Mouse (Mus musculus) CH12.LX (cell line): ENCODE measurements around the gene D130043K22Rik. TPM values are rescaled to one million over a fixed set of nuclear protein-coding genes. Genes with fewer than 3 reads are reported as not detected.
A peak's percentile ranks its signal among the peaks of the same experiment; 100 is the strongest.

ENCODE experiments used
- DNase-seq: peaks from one replicate; pipeline ENCODE4 v3.0.0-alpha.2; 2013; ENCODE audit errors: extremely low read depth
- H3K27ac ChIP-seq: 2 replicates; pipeline ENCODE4 v1.5.1; 2012; ENCODE audit warnings: low read depth, mild to moderate bottlenecking, control low read depth, moderate library complexity; ENCODE audit not compliant: insufficient read depth
- H3K27me3 ChIP-seq: replicated peaks from 2 replicates; pipeline ENCODE3; 2012; ENCODE audit warnings: inconsistent platforms
- H3K36me3 ChIP-seq, 2 experiments: replicated peaks in 1 of 2; 2 replicates each; pipeline versions ENCODE3 to v1.6.1; 2012; ENCODE audit warnings: inconsistent platforms in 1 of 2, low read length in 1 of 2, mild to moderate bottlenecking in 1 of 2, mixed read lengths in 1 of 2, moderate library complexity in 1 of 2; ENCODE audit not compliant: control insufficient read depth in 1 of 2, insufficient read depth in 1 of 2
- H3K4me1 ChIP-seq, 2 experiments: 2 replicates each; pipeline ENCODE4 v1.6.1; 2012; ENCODE audit warnings: inconsistent platforms in 1 of 2, moderate library complexity in 1 of 2; ENCODE audit not compliant: insufficient read depth in 2 of 2, control insufficient read depth in 1 of 2
- H3K4me2 ChIP-seq: 2 replicates; pipeline ENCODE4 v1.6.1; 2012; ENCODE audit warnings: low read depth, mild to moderate bottlenecking, control low read depth; ENCODE audit not compliant: poor library complexity, insufficient read depth, severe bottlenecking
- H3K4me3 ChIP-seq, 3 experiments: fragments of 150-350 bp in 1 of 3; sonication (generic) in 1 of 3; replicated peaks in 1 of 3; 2 replicates each; pipeline versions ENCODE3 to v1.5.1; 2011 to 2012; ENCODE audit warnings: low read depth in 2 of 3, low read length in 2 of 3, mild to moderate bottlenecking in 2 of 3, moderate library complexity in 2 of 3, control low read depth in 1 of 3, improper control_type of control experiment in 1 of 3, inconsistent platforms in 1 of 3, mixed read lengths in 1 of 3; ENCODE audit not compliant: poor library complexity in 1 of 3
- H3K79me2 ChIP-seq: replicated peaks from 2 replicates; pipeline ENCODE4 v1.6.1; 2012; ENCODE audit warnings: mild to moderate bottlenecking, moderate library complexity; ENCODE audit not compliant: control insufficient read depth, poor library complexity, insufficient read depth, severe bottlenecking; ENCODE audit errors: extremely low read depth
- H3K9ac ChIP-seq: 2 replicates; pipeline ENCODE4 v1.6.1; 2012; ENCODE audit warnings: low read depth, mild to moderate bottlenecking, control low read depth, moderate library complexity; ENCODE audit not compliant: insufficient read depth
- H3K9me3 ChIP-seq: replicated peaks from 2 replicates; pipeline ENCODE3; 2012; ENCODE audit warnings: low read length, inconsistent platforms, mixed read lengths
- CHD1 ChIP-seq: IDR thresholded peaks from 2 replicates; pipeline ENCODE4 v1.6.1; 2012; ENCODE audit warnings: low read depth, low read length, improper control_type of control experiment, inconsistent platforms
- CHD2 ChIP-seq: IDR thresholded peaks from 2 replicates; pipeline ENCODE4 v1.6.1; 2011; ENCODE audit warnings: low read length, improper control_type of control experiment
- E2F4 ChIP-seq: IDR thresholded peaks from 2 replicates; pipeline ENCODE4 v1.6.1; 2011; ENCODE audit warnings: low read depth, low read length, improper control_type of control experiment; ENCODE audit not compliant: insufficient replicate concordance
- ELF1 ChIP-seq: IDR thresholded peaks from 2 replicates; pipeline ENCODE4 v1.6.1; 2014; ENCODE audit warnings: low read depth, mild to moderate bottlenecking, inconsistent platforms, low read length, improper control_type of control experiment
- ETS1 ChIP-seq: conservative IDR thresholded peaks from 2 replicates; pipeline ENCODE4 v1.6.1; 2012; ENCODE audit warnings: low read depth, mild to moderate bottlenecking, inconsistent platforms, low read length, improper control_type of control experiment, moderate library complexity
- GABPA ChIP-seq: IDR thresholded peaks from 2 replicates; pipeline ENCODE4 v1.6.1; 2012; ENCODE audit warnings: low read depth, low read length, improper control_type of control experiment, inconsistent platforms; ENCODE audit not compliant: insufficient replicate concordance
- HCFC1 ChIP-seq: IDR thresholded peaks from 2 replicates; pipeline ENCODE4 v1.6.1; 2012; ENCODE audit warnings: low read depth, mild to moderate bottlenecking, inconsistent platforms, low read length, improper control_type of control experiment
- IRF4 ChIP-seq: IDR thresholded peaks from 2 replicates; pipeline ENCODE4 v1.6.1; 2014; ENCODE audit warnings: low read depth, mild to moderate bottlenecking, inconsistent platforms, low read length, improper control_type of control experiment
- JUN ChIP-seq: IDR thresholded peaks from 2 replicates; pipeline ENCODE4 v1.6.1; 2011; ENCODE audit warnings: low read depth, mild to moderate bottlenecking, low read length, improper control_type of control experiment, moderate library complexity; ENCODE audit not compliant: insufficient read depth
- JUND ChIP-seq: conservative IDR thresholded peaks from 2 replicates; pipeline ENCODE4 v1.6.1; 2011; ENCODE audit warnings: low read depth, low read length, improper control_type of control experiment
- MAFK ChIP-seq: IDR thresholded peaks from 2 replicates; pipeline ENCODE4 v1.6.1; 2011; ENCODE audit warnings: low read length, improper control_type of control experiment; ENCODE audit not compliant: insufficient replicate concordance
- MAZ ChIP-seq: IDR thresholded peaks from 2 replicates; pipeline ENCODE4 v1.6.1; 2012; ENCODE audit warnings: low read depth, mild to moderate bottlenecking, inconsistent platforms, low read length, improper control_type of control experiment, moderate library complexity
- MEF2A ChIP-seq: IDR thresholded peaks from 2 replicates; pipeline ENCODE4 v1.6.1; 2014; ENCODE audit warnings: low read depth, mild to moderate bottlenecking, inconsistent platforms, low read length, improper control_type of control experiment, borderline replicate concordance
- MYC ChIP-seq: IDR thresholded peaks from 2 replicates; pipeline ENCODE4 v1.6.1; 2011; ENCODE audit warnings: low read depth, mild to moderate bottlenecking, improper control_type of control experiment, low read length
- NELFE ChIP-seq: IDR thresholded peaks from 2 replicates; pipeline ENCODE4 v1.6.1; 2011; ENCODE audit warnings: low read depth, low read length, improper control_type of control experiment
- NRF1 ChIP-seq: IDR thresholded peaks from 2 replicates; pipeline ENCODE4 v1.6.1; 2014; ENCODE audit warnings: low read depth, mild to moderate bottlenecking, inconsistent platforms, low read length, improper control_type of control experiment, moderate library complexity
- PAX5 ChIP-seq: IDR thresholded peaks from 2 replicates; pipeline ENCODE4 v1.6.1; 2012; ENCODE audit warnings: low read length, inconsistent platforms, mixed read lengths
- POLR2AphosphoS2 ChIP-seq: IDR thresholded peaks from 2 replicates; pipeline ENCODE4 v1.6.1; 2011; ENCODE audit warnings: low read depth, low read length, improper control_type of control experiment
- RAD21 ChIP-seq: IDR thresholded peaks from 2 replicates; pipeline ENCODE4 v1.6.1; 2011; ENCODE audit warnings: low read depth, mild to moderate bottlenecking, low read length, improper control_type of control experiment, moderate library complexity
- RCOR1 ChIP-seq: conservative IDR thresholded peaks from 2 replicates; pipeline ENCODE4 v1.6.1; 2012; ENCODE audit warnings: low read depth, mild to moderate bottlenecking, inconsistent platforms, low read length, improper control_type of control experiment
- SIN3A ChIP-seq: IDR thresholded peaks from 2 replicates; pipeline ENCODE4 v1.6.1; 2012; ENCODE audit warnings: low read length, improper control_type of control experiment, inconsistent platforms
- ZMIZ1 ChIP-seq: IDR thresholded peaks from 2 replicates; pipeline ENCODE4 v1.6.1; 2012; ENCODE audit warnings: low read depth, mild to moderate bottlenecking, inconsistent platforms, low read length, improper control_type of control experiment
- ZNF384 ChIP-seq: IDR thresholded peaks from 2 replicates; pipeline ENCODE4 v1.6.1; 2012; ENCODE audit warnings: low read depth, low read length, improper control_type of control experiment, inconsistent platforms
- dilution Hi-C: fragments of 300-500 bp; cut with MboI; formaldehyde crosslinking; loops from 2 replicates; pipeline ENCODE4 v1.14.3; 2020; ENCODE audit warnings: low sequenced_read_pairs; ENCODE audit not compliant: extremely low pct_unique_long_range_greater_than_20kb, extremely low pct_ligation_motif_present
- in situ Hi-C: fragments of 300-500 bp; cut with MboI; formaldehyde crosslinking; loops from 3 replicates; pipeline ENCODE4 v1.14.3; 2019; ENCODE audit warnings: low sequenced_read_pairs, low pct_ligation_motif_present, low pct_unique_long_range_greater_than_20kb, mixed read lengths
- polyA plus RNA-seq: library from polyadenylated mRNA; unstranded; fragments of >175 nt; gene quantifications from 2 replicates; pipeline ENCODE4 v1.2.1, GENCODE M21; 2012; ENCODE audit warnings: low read depth; ENCODE audit not compliant: insufficient read length
- total RNA-seq, 2 experiments: library from RNA; depleted of rRNA; stranded (reverse); fragments of 300-350 nt in 1 of 2; fragments of >200 nt in 1 of 2; gene quantifications; 2 replicates each; pipeline ENCODE4 v1.2.3; 2012 to 2014

D130043K22Rik gene
- total and polyA plus RNA-seq, 3 experiments = 0.04 to 0.25 (median 0.05) TPM

GRCm38 (mm10) chr13:24943303-24943702 is 98.4 kb downstream of the D130043K22Rik start:
- 0 out of 2 replicates have a peak overlapping the region, but pooled peaks have one; percentile 37 for H3K4me2 ChIP-seq
- H3K27ac ChIP-seq = no peak overlapping the region
- no peak for DNase-seq
- no peak overlapping the region for H3K9ac ChIP-seq
- no peaks in the 10 kb centered on the region for H3K9me3 ChIP-seq
- no peaks in the 10 kb centered on the region for H3K79me2 ChIP-seq
- dilution Hi-C loops = no loop called here
- peaks cover 3 to 4% of the 10 kb centered on the region in 2 experiments; a peak in 1 of 4 replicates for H3K4me1 ChIP-seq
- H3K27me3 ChIP-seq = peaks cover under 1% of the 10 kb centered on the region
- in situ Hi-C loops = no loop called here
- H3K4me3 ChIP-seq = no peak overlapping the region
- TF ChIP-seq CHD1 = no peak
- TF ChIP-seq GABPA = no peak
- no peak for TF ChIP-seq HCFC1
- no peak for TF ChIP-seq SIN3A
- TF ChIP-seq NRF1 = no peak
- no peak for TF ChIP-seq POLR2AphosphoS2
- TF ChIP-seq JUND = no peak
- TF ChIP-seq IRF4 = no peak
- no peak for TF ChIP-seq ELF1
- no peak for TF ChIP-seq ZMIZ1
- no peak for TF ChIP-seq CHD2
- TF ChIP-seq RCOR1 = no peak
- TF ChIP-seq ETS1 = no peak
- TF ChIP-seq NELFE = no peak
- TF ChIP-seq MYC = no peak
- no peak for TF ChIP-seq ZNF384
- no peak for TF ChIP-seq JUN
- TF ChIP-seq, all 38 proteins: peak for 0
- no peaks in the 10 kb centered on the region for H3K36me3 ChIP-seq

GRCm38 (mm10) chr13:24945567-24945966 is 100.6 kb downstream of the D130043K22Rik start:
- dilution Hi-C loops (no loop called here), in situ Hi-C loops (no loop called here)
- H3K9ac ChIP-seq = no peak overlapping the region
- no peaks in the 10 kb centered on the region for H3K79me2 ChIP-seq
- no peak for DNase-seq
- no peak overlapping the region for H3K4me3 ChIP-seq
- H3K27me3 ChIP-seq = no peaks in the 10 kb centered on the region
- H3K9me3 ChIP-seq = no peaks in the 10 kb centered on the region
- no peak overlapping the region for H3K27ac ChIP-seq
- no peak overlapping the region for H3K4me2 ChIP-seq
- no peaks in the 10 kb centered on the region for H3K36me3 ChIP-seq
- TF ChIP-seq SIN3A (no peak), E2F4 (no peak), RAD21 (no peak), MAFK (no peak), ETS1 (no peak), JUN (no peak), PAX5 (no peak), MAZ (no peak), MEF2A (no peak), ELF1 (no peak)
- H3K4me1 ChIP-seq = 0 out of 4 replicates have a peak, but pooled peaks cover 0 to 3% of the 10 kb centered on the region in 2 experiments
